Mouse (Mus musculus) MN1 (cell line): ENCODE data around the gene Mapk12.

Experiments used
- DNase-seq: peaks from one replicate; pipeline ENCODE4 v3.0.0-alpha.2; 2016; ENCODE audit warnings: low spot score

Mapk12 gene

DNA sequence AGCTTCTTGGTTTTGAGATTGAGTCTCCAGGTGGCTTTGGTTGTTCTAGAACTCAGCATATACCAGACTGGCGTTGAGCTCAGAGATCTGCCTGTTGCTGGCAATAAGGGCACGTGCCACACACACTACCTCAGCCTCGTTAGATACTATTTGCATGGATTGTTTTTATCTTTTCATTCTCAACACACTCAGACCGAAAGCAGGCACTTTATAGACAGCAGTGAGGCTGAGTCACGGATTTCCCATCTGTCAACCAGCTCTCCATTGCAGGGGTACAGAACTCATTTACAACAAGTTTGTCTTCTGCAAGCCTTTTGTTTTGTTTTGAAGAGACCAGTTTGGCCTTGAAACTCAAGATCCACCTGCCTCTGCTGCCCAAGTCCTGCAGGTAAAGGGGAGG is 43.1 kb downstream of the Mapk12 start:
- DNase-seq, result no peak

GRCm38 (mm10) chr15:89092181-89092580 is 48.3 kb downstream of the Mapk12 start:
- DNase-seq, result no peak

DNA sequence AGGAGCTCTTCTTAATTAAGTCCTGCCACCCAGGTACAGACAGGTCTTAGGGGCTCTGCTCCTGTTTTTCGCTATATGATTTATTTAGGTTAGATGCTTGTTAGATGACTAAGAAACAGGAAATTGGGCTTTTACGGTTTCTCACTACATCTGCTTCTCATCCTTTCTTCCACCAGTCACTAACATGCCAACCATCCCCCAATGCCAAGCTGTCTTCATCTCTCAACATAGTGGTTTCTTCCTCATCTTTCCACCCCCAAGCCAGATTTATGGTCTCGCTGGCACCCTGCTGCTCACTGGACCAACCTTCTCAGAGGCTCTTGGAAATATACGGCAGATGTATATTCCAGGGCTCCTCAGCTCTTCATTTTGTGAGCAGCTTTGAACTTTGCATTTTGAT is 49.8 kb downstream of the Mapk12 start:
- peak; percentile 51 for DNase-seq

DNA sequence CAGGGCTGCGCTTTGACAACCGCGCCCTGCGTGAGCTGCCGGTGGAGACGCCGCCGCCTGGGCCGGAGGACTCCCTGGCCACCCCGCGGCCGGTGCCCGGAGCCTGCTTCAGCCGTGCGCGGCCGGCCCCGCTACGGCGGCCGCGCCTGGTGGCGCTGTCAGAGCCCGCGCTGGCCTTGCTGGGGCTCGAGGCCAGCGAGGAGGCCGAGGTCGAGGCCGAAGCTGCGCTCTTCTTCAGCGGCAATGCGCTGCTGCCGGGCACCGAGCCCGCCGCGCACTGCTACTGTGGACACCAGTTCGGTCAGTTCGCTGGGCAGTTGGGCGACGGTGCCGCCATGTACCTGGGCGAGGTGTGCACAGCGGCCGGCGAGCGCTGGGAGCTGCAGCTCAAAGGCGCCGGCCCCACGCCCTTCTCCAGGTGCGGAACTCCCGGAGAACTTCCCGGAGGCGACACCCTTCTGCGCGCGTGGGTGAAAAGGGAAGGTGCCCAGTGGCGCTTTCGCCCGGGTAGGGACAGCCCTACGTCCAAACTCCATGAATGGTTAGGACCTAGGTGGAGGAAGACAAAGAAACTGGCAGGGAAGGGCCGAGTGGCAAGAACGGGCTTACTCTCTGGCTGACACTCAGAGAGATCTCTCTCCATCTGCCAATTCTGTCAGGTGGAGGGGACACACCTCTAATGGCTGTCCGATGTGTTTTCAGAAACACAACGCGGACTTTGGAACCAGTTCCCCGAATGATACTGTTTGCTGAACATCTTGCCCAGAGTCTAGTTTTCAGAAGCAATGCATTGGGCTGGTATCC is 51.1 kb downstream of the Mapk12 start:
- DNase-seq, result peak; percentile 70

- DNase-seq, result peak; percentile 95
Measured at GRCm38 (mm10) chr15:89088607-89089247, 51.8 kb downstream of the Mapk12 start, which contains the start of gene Selenoo. TSS of gene Selenoo (plus strand) at chr15:89089084.

- DNase-seq, result no peak
Measured at GRCm38 (mm10) chr15:89084826-89085225, 55.7 kb downstream of the Mapk12 start.

GRCm38 (mm10) chr15:89083906-89084305 is 56.6 kb downstream of the Mapk12 start:
- DNase-seq, result no peak
